Mouse (Mus musculus) spleen, adult 2 months (tissue): ENCODE results near the gene Btf3l4.

Experiments
- CTCF ChIP-seq: fragments of 200-500 bp; IDR thresholded peaks from 2 replicates; pipeline ENCODE4 v1.5.1; 2011; ENCODE audit warnings: mild to moderate bottlenecking, inconsistent platforms; ENCODE audit not compliant: insufficient read depth, insufficient read length, insufficient replicate concordance; ENCODE audit errors: extremely low read depth
- POLR2A ChIP-seq: fragments of 200-500 bp; IDR thresholded peaks from 2 replicates; pipeline ENCODE4 v1.6.1; 2011; ENCODE audit warnings: low read depth, low read length, inconsistent platforms

GRCm38 (mm10) chr4:108878963-108879822 lies 45.8 kb upstream of the Btf3l4 start, which contains the start of gene Rab3b:
- TF ChIP-seq CTCF (no peak), POLR2A (no peak)
